8 mouse cellular contexts compared by ENCODE assay signal in the genomic region with DNA sequence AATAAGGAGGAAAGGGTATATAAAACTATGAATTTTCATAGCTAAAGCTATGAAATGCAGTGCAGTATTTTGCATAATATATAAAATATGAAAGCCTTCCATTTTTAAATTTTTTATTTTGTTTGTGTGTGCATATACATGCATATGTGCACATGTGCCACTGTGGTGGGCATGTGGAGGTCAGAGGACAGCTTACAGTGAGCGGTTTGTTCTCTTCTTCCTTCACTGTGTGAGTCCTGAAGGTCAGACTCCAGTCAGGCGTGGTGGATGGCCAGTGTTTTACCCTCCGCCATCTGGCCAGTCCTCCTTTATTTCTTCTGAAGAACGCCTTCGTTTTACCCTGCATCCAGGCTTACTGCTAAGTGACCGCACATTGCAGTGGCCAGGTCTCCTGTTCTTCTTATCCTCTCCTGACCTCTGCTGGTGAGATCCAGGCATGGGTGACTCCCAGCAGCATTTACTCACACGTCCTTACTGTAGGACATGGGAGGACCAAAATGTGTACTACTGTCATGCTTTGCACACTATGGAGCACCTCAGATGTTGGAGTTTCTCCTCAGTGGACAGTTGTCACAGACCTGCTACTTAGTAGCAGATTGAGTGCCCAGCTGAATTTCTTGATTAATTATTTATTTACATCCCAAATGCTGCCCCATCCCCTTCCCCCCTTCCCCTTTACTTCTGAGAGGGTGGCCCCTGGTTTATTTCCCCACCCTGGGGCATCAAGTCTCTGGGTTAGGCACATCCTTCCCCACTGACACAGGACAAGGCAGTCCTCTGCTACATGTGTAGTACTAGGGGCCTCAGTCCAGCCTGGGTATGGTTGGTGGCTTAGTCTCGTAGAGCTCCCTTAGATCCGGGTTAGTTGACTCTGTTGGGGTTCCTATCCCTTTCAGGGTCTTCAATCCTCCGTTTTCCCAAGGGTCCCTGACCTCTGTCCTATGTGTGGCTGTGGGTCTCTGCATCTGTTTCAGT.
DNase-seq lines count a peak whose midpoint lies in the region; ATAC-seq lines count a peak whose summit lies in the region.

No protein-coding gene starts in this region.

- H3K9me3 ChIP-seq in hindbrain, embryonic 16.5 days (ENCODE audit: control insufficient read depth, low read length), result no peaks in the 10 kb centered on the region

- peak overlapping the region; percentile 31; the same call in 1 of the 2 replicates for H3K9ac ChIP-seq in hindbrain, embryonic 16.5 days (ENCODE audit: low read depth, low read length)

- peaks cover 14% of the 10 kb centered on the region for H3K4me1 ChIP-seq in hindbrain, embryonic 16.5 days (ENCODE audit: control insufficient read depth, insufficient read depth, low read depth, low read length)

- no peak overlapping the region for H3K4me2 ChIP-seq in hindbrain, embryonic 16.5 days (ENCODE audit: low read length)

- no peak overlapping the region for H3K4me3 ChIP-seq in hindbrain, embryonic 16.5 days (ENCODE audit: low read length)

- DNase-seq in R1 (ENCODE audit: low read depth, low spot score), result peak; percentile 65
- DNase-seq in cerebellum, postnatal 14 days, result peak; percentile 94
- peak; percentile 56 to 81 for DNase-seq in frontal cortex, postnatal 25 days (ENCODE audit: low spot score in 2 of 2)
- DNase-seq in left cerebral cortex, adult 11 months (ENCODE audit: low spot score), result peak; percentile 74
- DNase-seq in lung, postnatal 36 days, result peak; percentile 94
- DNase-seq in right cerebral cortex, adult 18-20 months, result peak; percentile 81
- peak; percentile 61 for DNase-seq in urinary bladder, postnatal 25 days (ENCODE audit: low spot score)

- ATAC-seq in hindbrain, embryonic 16.5 days, result peak; percentile 93

- 27% methylated on average over 10 of the region's 10 CpGs for WGBS in hindbrain, embryonic 16.5 days

- H3K27ac ChIP-seq in hindbrain, embryonic 16.5 days (ENCODE audit: low read depth, low read length), result no peak overlapping the region

- no peaks in the 10 kb centered on the region for H3K27me3 ChIP-seq in hindbrain, embryonic 16.5 days (replicated peaks; ENCODE audit: control insufficient read depth, insufficient read depth, low read length)

- H3K36me3 ChIP-seq in hindbrain, embryonic 16.5 days (ENCODE audit: control insufficient read depth, insufficient read depth, low read length), result no peaks in the 10 kb centered on the region
